Mouse (Mus musculus): Measurements from ENCODE around the gene Cntfr.

Cntfr gene

DNA sequence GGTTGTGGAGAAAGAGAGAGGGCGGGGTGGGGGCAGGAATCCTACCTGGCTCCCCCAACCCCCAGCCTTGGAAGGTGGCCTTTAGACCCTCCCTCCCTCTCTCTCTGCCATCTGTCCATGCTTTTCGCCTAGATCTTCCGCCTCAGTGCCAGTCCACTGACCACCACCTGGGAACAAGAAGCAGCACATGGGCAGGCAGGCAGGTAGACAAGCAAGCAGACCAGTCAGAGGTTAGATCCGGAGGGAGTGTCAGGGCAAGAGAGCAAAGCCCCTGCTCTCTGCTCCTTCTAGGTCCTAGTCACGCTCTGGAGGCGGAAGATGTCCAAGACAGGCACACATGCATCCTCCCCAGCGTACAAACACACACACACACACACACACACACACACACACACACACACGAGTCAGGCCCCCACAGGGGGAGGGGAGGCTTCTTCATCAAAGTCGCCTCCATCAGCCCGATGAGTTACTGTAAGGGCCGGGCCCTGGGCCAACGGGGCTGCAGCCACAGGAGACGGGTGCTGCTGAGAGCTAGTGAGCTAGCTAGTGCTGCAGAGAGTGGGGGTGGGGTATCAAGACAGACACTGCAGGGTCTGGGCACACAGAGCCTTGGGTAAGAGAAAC lies 19.8 kb downstream of the Cntfr start:
- DNase-seq (ENCODE audit: low read depth, low spot score) = no peak
- no peaks in the 10 kb centered on the region for H3K27me3 ChIP-seq (ENCODE audit: control insufficient read depth, insufficient read depth, low read length, poor library complexity, severe bottlenecking)

DNA sequence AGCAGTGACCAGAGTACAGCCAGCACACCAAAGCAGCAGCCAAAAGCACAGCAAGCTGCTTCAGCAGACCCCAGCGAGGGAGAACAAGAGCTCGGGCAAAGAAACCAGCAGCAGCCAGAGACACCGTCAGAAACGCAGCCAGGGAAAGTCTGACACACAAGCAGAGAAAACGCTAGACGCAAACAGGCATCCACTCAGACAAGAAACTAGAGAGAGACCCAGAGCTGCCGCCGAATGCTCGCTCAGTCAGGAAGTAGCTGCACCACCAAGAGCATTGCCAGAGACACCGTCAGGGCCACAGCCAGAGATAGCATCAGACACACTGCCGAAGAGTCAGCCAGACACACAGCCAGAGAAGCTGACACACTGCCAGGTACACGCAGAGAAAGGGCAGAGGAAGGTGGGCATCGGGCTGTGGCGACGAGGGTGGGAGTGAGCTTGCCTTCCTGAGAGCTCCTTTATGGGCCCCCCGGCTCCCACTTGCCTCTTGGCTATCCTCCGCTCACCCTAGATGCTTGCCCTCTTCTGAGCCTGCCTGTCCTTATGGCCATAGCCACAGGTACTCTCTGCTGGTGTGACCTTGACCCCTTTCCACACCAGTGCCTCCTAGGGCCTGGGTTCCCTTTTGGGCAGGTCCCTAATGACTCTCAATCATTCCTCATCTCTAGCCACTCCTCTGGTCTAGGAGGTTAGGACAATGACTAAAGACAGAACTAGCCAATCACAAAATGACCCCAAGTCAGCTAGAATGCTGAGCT lies 20.5 kb downstream of the Cntfr start:
- DNase-seq (ENCODE audit: low read depth, low spot score) = no peak
- H3K36me3 ChIP-seq (ENCODE audit: control insufficient read depth, insufficient read depth, low read length, poor library complexity, severe bottlenecking) = no peaks in the 10 kb centered on the region
- H3K27me3 ChIP-seq (ENCODE audit: control insufficient read depth, insufficient read depth, low read length, poor library complexity, severe bottlenecking) = no peaks in the 10 kb centered on the region

More for the DNA sequence above, 19.8 kb downstream of the Cntfr start:
- no peaks in the 10 kb centered on the region for H3K36me3 ChIP-seq (ENCODE audit: control insufficient read depth, insufficient read depth, low read length, poor library complexity, severe bottlenecking)

DNA sequence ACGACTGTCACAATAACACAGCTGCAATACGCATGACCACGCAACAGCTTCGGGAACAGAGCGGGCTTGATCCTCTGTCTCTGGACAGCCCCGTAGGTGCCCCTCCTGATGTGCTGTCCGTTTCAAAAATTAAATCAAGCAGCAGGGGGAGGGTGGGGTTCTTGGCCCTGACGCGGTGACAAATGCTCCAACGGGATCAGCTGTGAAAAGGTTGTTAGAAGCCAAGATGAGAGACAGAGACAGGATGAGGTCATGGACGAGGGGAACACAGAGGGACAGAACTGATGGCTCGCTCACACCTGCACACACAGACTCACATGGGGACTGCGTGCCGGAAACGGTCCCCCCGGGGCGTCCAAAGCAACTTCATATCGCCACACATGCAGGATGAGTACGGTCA lies 23.7 kb downstream of the Cntfr start:
- no peak for DNase-seq (ENCODE audit: low read depth, low spot score)
- Histone ChIP-seq H3K27me3 (ENCODE audit: control insufficient read depth, insufficient read depth, low read length, poor library complexity, severe bottlenecking) (no peaks in the 10 kb centered on the region), H3K36me3 (ENCODE audit: control insufficient read depth, insufficient read depth, low read length, poor library complexity, severe bottlenecking) (no peaks in the 10 kb centered on the region)

DNA sequence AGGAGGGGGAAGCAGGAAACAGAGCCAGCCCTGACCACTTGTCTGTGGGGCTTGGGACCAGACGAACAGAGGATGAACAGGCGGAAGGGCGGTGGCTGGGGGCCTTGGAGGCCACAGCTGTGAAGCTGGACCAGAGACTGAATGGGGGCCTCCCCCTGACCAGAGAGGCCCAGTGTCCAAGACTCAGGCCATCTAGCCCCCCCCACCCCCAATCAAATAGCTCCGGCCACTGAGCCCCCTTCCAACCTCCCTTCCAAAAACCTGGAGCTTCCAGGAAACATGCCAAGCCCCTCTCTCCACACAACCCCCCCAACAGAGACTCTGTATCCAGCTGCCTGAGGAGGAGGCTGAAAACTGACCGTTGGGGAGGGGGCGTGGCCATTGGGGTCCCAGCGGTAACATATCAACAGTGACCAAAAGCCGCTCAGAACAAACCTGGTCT lies 24.3 kb downstream of the Cntfr start:
- Histone ChIP-seq H3K27me3 (ENCODE audit: control insufficient read depth, insufficient read depth, low read length, poor library complexity, severe bottlenecking) (no peaks in the 10 kb centered on the region), H3K36me3 (ENCODE audit: control insufficient read depth, insufficient read depth, low read length, poor library complexity, severe bottlenecking) (no peaks in the 10 kb centered on the region)
- DNase-seq (ENCODE audit: low read depth, low spot score) = no peak

DNA sequence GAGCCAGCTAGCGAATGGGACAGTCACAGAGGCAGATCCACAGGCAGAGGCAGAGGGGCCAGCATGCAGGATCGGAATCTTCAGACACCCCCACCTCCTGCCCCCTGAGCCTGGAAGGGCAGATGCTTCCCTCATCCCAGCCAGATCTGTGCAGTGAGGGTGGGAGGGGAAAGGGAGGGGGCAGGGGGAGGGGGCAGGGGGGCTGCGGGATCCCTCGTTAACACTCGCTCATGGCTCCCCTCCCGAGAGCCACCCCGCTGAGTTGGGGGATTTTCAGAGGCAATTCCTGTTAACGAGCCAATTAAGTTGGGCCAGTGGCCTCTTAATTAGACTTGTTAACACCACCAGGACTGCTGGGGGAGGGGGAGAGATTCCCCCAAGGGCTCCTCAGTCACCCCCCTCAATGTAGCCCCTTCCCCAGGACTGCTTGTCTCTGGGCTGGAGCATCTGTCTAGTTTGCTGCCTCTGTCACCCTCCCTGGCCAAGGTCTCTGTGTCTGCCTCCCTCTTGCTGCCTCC lies 24.9 kb downstream of the Cntfr start:
- Histone ChIP-seq H3K27me3 (ENCODE audit: control insufficient read depth, insufficient read depth, low read length, poor library complexity, severe bottlenecking) (no peaks in the 10 kb centered on the region), H3K36me3 (ENCODE audit: control insufficient read depth, insufficient read depth, low read length, poor library complexity, severe bottlenecking) (no peaks in the 10 kb centered on the region)
- DNase-seq (ENCODE audit: low read depth, low spot score) = no peak

DNA sequence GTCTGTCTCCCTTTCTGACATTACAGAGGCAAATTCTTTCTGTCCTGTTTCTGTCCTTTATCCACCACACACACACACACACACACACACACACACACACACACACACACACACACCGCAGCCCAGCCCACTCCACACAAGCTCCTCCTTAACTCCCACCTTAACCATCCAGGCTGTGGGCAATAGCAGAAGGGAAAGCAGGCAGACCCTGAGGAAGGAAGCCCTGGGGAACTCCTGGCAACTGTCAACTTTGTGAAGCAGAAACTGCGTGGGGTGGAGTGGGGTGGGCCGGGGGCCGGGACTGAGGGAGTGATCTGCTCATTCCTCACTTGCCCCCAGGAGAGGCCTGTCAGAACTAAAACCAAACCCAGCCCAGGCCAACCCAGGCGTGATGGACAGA lies 25.4 kb downstream of the Cntfr start:
- no peaks in the 10 kb centered on the region for H3K27me3 ChIP-seq (ENCODE audit: control insufficient read depth, insufficient read depth, low read length, poor library complexity, severe bottlenecking)
- no peak for DNase-seq (ENCODE audit: low read depth, low spot score)

DNA sequence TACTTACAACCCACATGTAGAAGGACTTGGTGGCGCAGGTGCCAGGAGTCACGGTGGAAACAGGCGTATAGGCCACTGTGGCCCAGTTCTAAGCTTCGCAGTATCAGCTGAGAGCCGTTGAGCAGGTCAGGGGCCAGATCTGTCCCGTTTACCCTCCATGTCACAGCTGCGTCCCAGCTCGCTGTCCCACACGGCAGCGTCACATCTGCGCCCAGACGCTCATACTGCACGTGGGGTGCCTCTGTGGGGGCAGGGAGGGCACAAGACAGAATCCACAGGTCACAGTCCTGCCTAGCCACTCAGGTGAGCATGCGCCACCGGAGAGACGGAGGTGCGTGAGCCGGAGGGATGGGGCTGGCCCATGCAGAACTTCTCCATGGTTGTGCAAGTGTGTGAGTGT lies 26.1 kb downstream of the Cntfr start:
- H3K27me3 ChIP-seq (ENCODE audit: control insufficient read depth, insufficient read depth, low read length, poor library complexity, severe bottlenecking) = no peaks in the 10 kb centered on the region
- H3K36me3 ChIP-seq (ENCODE audit: control insufficient read depth, insufficient read depth, low read length, poor library complexity, severe bottlenecking) = no peaks in the 10 kb centered on the region
- no peak for DNase-seq (ENCODE audit: low read depth, low spot score)

More for the DNA sequence above, 25.4 kb downstream of the Cntfr start:
- no peaks in the 10 kb centered on the region for H3K36me3 ChIP-seq (ENCODE audit: control insufficient read depth, insufficient read depth, low read length, poor library complexity, severe bottlenecking)

DNA sequence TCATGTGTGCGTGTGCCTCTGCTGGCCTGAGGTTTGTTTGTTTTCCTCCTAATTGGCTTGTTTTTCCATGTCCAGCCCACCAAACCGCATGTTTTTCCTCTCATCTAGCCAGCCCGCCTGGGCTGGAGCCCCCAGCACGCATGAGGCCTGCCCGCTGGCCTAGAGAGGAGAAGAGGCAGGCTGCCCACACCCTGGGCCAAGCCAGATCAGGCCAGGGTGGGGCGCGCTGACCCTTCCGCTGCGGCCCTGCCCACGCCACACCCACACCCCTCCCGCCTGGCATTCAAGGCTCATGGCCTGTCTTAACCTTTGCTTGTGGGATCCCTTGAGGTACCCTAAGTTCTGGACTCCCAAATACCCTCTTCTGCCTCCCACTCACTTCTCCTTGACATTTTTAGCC lies 30.2 kb downstream of the Cntfr start:
- no peaks in the 10 kb centered on the region for H3K27me3 ChIP-seq (ENCODE audit: control insufficient read depth, insufficient read depth, low read length, poor library complexity, severe bottlenecking)
- no peak for DNase-seq (ENCODE audit: low read depth, low spot score)
- H3K36me3 ChIP-seq (ENCODE audit: control insufficient read depth, insufficient read depth, low read length, poor library complexity, severe bottlenecking) = no peaks in the 10 kb centered on the region

DNA sequence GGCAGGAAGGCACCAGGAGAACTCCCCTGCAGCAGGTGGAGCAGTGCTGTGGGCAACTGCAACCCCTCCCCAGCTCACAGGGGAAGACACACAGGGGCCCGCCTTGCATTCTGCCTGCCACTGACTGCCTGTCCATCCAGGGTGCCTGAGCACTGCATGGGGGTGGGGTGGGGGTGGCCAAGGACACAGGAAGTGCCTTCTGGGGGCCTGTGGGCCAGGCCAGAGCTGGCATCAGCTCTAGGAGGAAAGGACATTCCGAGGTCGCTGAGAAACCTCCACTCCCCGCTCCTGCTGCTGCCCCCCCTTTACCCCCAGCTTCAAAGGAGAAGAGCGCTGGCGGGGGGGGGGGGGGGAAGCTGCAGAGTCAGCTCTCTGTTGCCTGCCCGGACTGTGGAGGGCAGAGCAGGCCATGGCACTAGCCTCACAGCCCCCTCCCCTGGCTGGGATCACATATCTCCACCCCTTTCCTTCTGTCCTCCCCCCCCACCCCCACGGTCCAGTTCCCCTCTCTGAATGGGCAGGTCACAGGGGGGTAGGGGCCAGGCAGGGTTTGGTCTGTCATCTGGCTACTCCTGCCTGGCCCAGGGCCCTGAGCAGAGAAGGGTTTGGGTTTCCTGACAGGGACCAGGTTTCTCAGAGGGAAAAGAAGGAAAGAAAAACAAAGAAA lies 31.7 kb downstream of the Cntfr start:
- H3K27me3 ChIP-seq (ENCODE audit: control insufficient read depth, insufficient read depth, low read length, poor library complexity, severe bottlenecking) = no peaks in the 10 kb centered on the region
- no peak for DNase-seq (ENCODE audit: low read depth, low spot score)
- no peaks in the 10 kb centered on the region for H3K36me3 ChIP-seq (ENCODE audit: control insufficient read depth, insufficient read depth, low read length, poor library complexity, severe bottlenecking)

DNA sequence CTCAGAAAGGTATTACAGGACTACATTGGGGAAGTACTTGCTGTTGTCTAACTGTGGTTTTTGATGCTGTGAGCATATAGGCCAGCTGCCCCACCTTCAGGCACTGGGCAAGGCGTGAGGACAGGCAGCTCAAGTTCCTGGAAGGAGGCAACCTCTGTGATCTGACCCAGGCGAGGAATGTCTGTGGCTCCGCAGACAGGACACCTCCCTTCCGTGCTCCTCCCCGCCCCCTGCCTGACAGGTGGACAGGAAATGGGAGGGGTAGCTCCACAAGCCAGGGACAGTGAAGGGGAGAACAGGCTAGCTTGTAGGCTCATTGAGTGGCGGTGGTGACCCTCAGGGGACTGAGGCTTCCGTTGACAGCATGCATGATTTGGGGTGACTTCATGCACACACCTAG lies 32.4 kb downstream of the Cntfr start:
- H3K36me3 ChIP-seq (ENCODE audit: control insufficient read depth, insufficient read depth, low read length, poor library complexity, severe bottlenecking) = no peaks in the 10 kb centered on the region
- H3K27me3 ChIP-seq (ENCODE audit: control insufficient read depth, insufficient read depth, low read length, poor library complexity, severe bottlenecking) = no peaks in the 10 kb centered on the region
- peak; percentile 8 for DNase-seq (ENCODE audit: low read depth, low spot score)

DNA sequence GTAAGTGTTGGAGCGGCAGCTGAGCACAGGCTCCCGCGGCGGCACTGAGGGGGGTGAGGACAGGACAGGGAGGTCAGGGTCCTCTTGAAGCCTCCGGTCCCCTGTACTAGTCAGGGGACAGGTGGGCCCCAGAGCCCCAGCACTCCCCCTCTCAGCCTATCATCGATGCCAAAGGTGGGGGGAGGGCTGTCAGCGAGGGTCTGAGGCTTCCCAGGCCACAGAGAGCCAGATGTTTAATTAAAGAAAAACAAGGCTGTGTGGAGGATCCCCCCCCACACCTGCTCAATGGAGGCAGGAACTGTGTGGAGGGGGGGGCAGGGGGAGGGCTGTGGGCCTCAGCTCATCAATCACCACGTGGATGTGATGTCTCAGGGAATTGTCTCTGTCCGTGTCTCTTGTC lies 33.3 kb downstream of the Cntfr start:
- no peaks in the 10 kb centered on the region for H3K27me3 ChIP-seq (ENCODE audit: control insufficient read depth, insufficient read depth, low read length, poor library complexity, severe bottlenecking)
- H3K36me3 ChIP-seq (ENCODE audit: control insufficient read depth, insufficient read depth, low read length, poor library complexity, severe bottlenecking) = no peaks in the 10 kb centered on the region
- DNase-seq (ENCODE audit: low read depth, low spot score) = no peak

DNA sequence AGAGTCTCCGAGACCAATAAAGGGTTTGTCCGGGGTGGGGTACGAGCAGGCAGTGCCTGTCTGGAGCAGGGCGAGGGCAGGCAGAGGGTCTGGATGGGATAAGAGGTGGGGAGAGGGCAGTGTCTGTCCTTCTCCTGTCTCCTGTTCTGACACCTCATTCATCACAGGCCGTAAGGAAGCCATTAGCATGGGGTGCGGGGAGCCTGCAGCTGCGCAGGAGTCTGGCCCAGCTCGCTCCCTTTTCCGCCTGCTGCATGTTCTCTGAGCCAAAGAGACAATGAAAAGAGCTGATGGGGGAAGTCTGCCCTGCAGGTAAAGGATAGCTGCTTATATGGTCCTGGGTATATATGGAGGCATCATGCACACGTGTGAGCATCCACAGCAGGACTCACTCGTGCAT lies 34.2 kb downstream of the Cntfr start:
- Histone ChIP-seq H3K36me3 (ENCODE audit: control insufficient read depth, insufficient read depth, low read length, poor library complexity, severe bottlenecking) (no peaks in the 10 kb centered on the region), H3K27me3 (ENCODE audit: control insufficient read depth, insufficient read depth, low read length, poor library complexity, severe bottlenecking) (no peaks in the 10 kb centered on the region)
- DNase-seq (ENCODE audit: low read depth, low spot score) = no peak

DNA sequence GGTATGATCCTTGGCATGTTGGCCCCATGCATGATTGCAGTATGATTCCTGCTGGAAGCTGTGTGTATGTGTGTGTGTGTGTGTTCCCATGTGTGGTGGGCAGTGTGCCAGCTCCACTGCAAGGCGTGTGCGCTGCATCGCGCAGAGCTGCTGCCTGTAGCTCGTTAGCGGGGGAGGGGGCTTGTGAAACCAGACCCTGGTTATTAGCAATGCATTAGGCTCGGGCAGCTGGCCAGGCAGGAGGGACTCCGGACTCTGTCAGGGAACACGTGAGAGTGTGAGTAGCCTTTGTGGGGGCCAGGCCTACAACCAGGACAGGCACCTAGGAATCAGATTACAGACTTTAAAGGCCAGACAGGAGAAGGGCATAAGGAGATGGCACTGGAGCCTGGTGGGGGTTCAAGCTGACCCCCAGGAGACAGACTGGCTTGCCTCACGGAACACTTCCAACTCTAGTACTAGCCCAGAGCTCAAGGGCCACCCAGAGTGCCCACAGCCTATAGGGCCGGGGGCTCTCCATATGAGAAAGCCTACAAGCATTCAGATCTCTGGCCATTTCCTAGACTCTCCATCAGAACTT lies 35.9 kb downstream of the Cntfr start:
- Histone ChIP-seq H3K36me3 (ENCODE audit: control insufficient read depth, insufficient read depth, low read length, poor library complexity, severe bottlenecking) (no peaks in the 10 kb centered on the region), H3K27me3 (ENCODE audit: control insufficient read depth, insufficient read depth, low read length, poor library complexity, severe bottlenecking) (no peaks in the 10 kb centered on the region)
- no peak for DNase-seq (ENCODE audit: low read depth, low spot score)

DNA sequence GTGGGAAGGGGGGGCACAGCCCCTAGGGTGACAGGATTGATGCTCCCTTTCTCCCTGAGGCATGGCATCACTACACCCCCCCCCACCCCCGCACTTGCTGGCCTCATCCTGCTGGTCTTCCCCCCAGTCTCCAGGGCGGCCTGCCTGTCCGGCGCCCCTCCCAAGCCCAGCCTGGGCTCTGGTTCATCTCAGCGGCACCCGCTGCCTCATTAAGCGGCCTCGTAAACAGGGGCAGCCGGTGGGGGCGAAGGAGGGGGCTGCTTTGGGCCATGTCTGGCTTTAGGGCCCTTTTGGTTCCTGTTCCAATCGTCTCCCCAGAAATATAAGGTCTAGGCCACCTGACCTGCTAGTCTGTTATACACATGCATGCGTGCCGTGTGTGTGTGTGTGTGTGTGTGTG lies 37.3 kb downstream of the Cntfr start:
- Histone ChIP-seq H3K27me3 (ENCODE audit: control insufficient read depth, insufficient read depth, low read length, poor library complexity, severe bottlenecking) (no peaks in the 10 kb centered on the region), H3K36me3 (ENCODE audit: control insufficient read depth, insufficient read depth, low read length, poor library complexity, severe bottlenecking) (no peaks in the 10 kb centered on the region)
- DNase-seq (ENCODE audit: low read depth, low spot score) = no peak
